Mouse (Mus musculus) bone marrow, adult 2 months (tissue): ENCODE measurements at regions not wholly inside any gene's neighbourhood (a gene's known extent, or its start where the extent isn't known, plus 50 kb on each side); places are given as distances from the start of the nearest gene placed in this dataset.

Experiments
- H3K27ac ChIP-seq: fragments of 200-500 bp; 2 replicates; pipeline ENCODE4 v1.5.1; 2012; ENCODE audit warnings: low read depth, mild to moderate bottlenecking, control low read depth, inconsistent platforms, low read length; ENCODE audit not compliant: control insufficient read depth, poor library complexity, insufficient read depth
- H3K4me1 ChIP-seq: fragments of 200-500 bp; 2 replicates; pipeline ENCODE4 v1.6.1; 2011; ENCODE audit warnings: low read length; ENCODE audit not compliant: control insufficient read depth, insufficient read depth
- H3K4me3 ChIP-seq: fragments of 200-500 bp; replicated peaks from 2 replicates; pipeline ENCODE3; 2011; ENCODE audit warnings: mild to moderate bottlenecking, low read depth, low read length, control low read depth; ENCODE audit not compliant: control insufficient read depth
- CTCF ChIP-seq: fragments of 200-500 bp; IDR thresholded peaks from 2 replicates; pipeline ENCODE4 v1.5.1; 2011; ENCODE audit warnings: low read length, control low read depth; ENCODE audit not compliant: control insufficient read depth, insufficient read depth
- POLR2A ChIP-seq: fragments of 200-500 bp; IDR thresholded peaks from 2 replicates; pipeline ENCODE4 v1.6.1; 2011; ENCODE audit warnings: low read depth, mild to moderate bottlenecking, control low read depth, low read length, borderline replicate concordance; ENCODE audit not compliant: control insufficient read depth
- WGBS: fragments of 180-500 bp; shearing (Covaris S2); methylation state at CpG from one replicate; pipeline ENCODE4 v1.1.7; 2018; 5-methylcytosine and 5-hydroxymethylcytosine counted together

GRCm38 (mm10) chr6:84430925-84431621 is 162.6 kb downstream of the Cyp26b1 start:
- no peak overlapping the region for H3K27ac ChIP-seq
- H3K4me3 ChIP-seq: no peak overlapping the region
- H3K4me1 ChIP-seq: no peaks in the 10 kb centered on the region
- WGBS: 76% methylated on average over 12 of the region's 12 CpGs
- TF ChIP-seq POLR2A (no peak), CTCF (no peak)

GRCm38 (mm10) chr6:84430146-84430545 is 163.6 kb downstream of the Cyp26b1 start:
- 83% methylated on average over 4 of the region's 4 CpGs for WGBS
- TF ChIP-seq POLR2A (no peak), CTCF (no peak)
- Histone ChIP-seq H3K4me1 (no peaks in the 10 kb centered on the region), H3K4me3 (no peak overlapping the region), H3K27ac (no peak overlapping the region)

- no peak for TF ChIP-seq CTCF
- no peak for TF ChIP-seq POLR2A
- WGBS: 47% methylated on average over 8 of the region's 8 CpGs
- H3K4me1 ChIP-seq: no peaks in the 10 kb centered on the region
- no peak overlapping the region for H3K27ac ChIP-seq
- H3K4me3 ChIP-seq: no peak overlapping the region
These were observed 164.5 kb downstream of the Cyp26b1 start for GRCm38 (mm10) chr6:84429247-84429646.

DNA sequence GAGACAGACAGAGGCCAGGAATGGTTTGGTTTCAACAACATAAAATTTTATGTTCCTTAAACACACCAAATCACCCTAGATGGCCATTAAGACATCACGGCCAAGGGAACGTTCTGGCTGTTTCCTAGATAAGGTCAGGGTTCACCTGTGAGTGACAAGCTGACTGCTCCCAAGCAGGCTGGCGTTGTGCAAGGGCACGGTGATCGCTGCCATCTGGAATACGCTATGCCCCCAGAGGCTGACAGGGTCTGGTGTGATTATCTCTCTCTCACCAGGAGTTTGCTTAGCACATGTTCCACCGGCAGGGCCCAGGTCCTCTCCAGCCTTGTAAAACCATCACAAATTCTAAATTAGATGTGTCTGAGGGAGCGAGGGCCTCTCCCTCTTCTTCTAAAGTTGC is 167.0 kb downstream of the Cyp26b1 start:
- TF ChIP-seq CTCF (no peak), POLR2A (no peak)
- H3K4me3 ChIP-seq: no peak overlapping the region
- 83% methylated on average over 8 of the region's 8 CpGs for WGBS
- H3K4me1 ChIP-seq: no peaks in the 10 kb centered on the region
- no peak overlapping the region for H3K27ac ChIP-seq

- no peak overlapping the region for H3K4me3 ChIP-seq
- WGBS: 34% methylated on average over 4 of the region's 4 CpGs
- H3K27ac ChIP-seq: no peak overlapping the region
- TF ChIP-seq CTCF: 0 out of 2 replicates have a peak, but pooled peaks have one; percentile 23
- TF ChIP-seq POLR2A: no peak
- no peaks in the 10 kb centered on the region for H3K4me1 ChIP-seq
These were observed 167.9 kb downstream of the Cyp26b1 start for GRCm38 (mm10) chr6:84425823-84426222.

GRCm38 (mm10) chr6:84422946-84423345 is 170.8 kb downstream of the Cyp26b1 start:
- Histone ChIP-seq H3K4me3 (no peak overlapping the region), H3K27ac (no peak overlapping the region), H3K4me1 (no peaks in the 10 kb centered on the region)
- no peak for TF ChIP-seq CTCF
- TF ChIP-seq POLR2A: no peak
- 27% methylated on average over 3 of the region's 3 CpGs for WGBS

GRCm38 (mm10) chr6:84419691-84420090 is 174.0 kb downstream of the Cyp26b1 start:
- H3K4me1 ChIP-seq: no peaks in the 10 kb centered on the region
- no peak overlapping the region for H3K4me3 ChIP-seq
- 58% methylated on average over 2 of the region's 2 CpGs for WGBS
- H3K27ac ChIP-seq: no peak overlapping the region
- TF ChIP-seq POLR2A (no peak), CTCF (no peak)

GRCm38 (mm10) chr6:84419281-84419680 is 174.4 kb downstream of the Cyp26b1 start:
- WGBS: 18% methylated on average over 2 of the region's 2 CpGs
- TF ChIP-seq POLR2A (no peak), CTCF (no peak)
- Histone ChIP-seq H3K27ac (no peak overlapping the region), H3K4me1 (no peaks in the 10 kb centered on the region), H3K4me3 (no peak overlapping the region)

GRCm38 (mm10) chr6:84416992-84417636 is 176.6 kb downstream of the Cyp26b1 start:
- 68% methylated on average over 11 of the region's 11 CpGs for WGBS
- Histone ChIP-seq H3K27ac (no peak overlapping the region), H3K4me1 (no peaks in the 10 kb centered on the region), H3K4me3 (no peak overlapping the region)
- TF ChIP-seq POLR2A (no peak), CTCF (no peak)
